Mouse (Mus musculus) limb, embryonic 11.5 days (tissue): ENCODE results near the gene Gm20661. TPM values are rescaled to one million over a fixed set of nuclear protein-coding genes. Genes with fewer than 3 reads are reported as not detected.

Experiments
- ATAC-seq: fragments of 200-750 bp; cut with Nextera tagmentation; 2 replicates; pipeline ENCODE4 v1.8.0; 2017; ENCODE audit warnings: low read depth; ENCODE audit not compliant: insufficient number of reproducible peaks, low FRiP score, low TSS enrichment
- DNase-seq: peaks from one replicate; pipeline ENCODE4 v3.0.0-alpha.2; 2015; ENCODE audit warnings: low spot score
- H3K27ac ChIP-seq: fragments of 300-500 bp; sonication (generic); replicated peaks from 2 replicates; pipeline ENCODE4 v1.5.1; 2014; ENCODE audit warnings: low read depth, mild to moderate bottlenecking, low read length
- H3K27me3 ChIP-seq: fragments of 300-500 bp; sonication (generic); 2 replicates; pipeline ENCODE4 v1.6.1; 2014; ENCODE audit warnings: mild to moderate bottlenecking, low read length, mixed read lengths; ENCODE audit not compliant: control insufficient read depth, insufficient read depth
- H3K36me3 ChIP-seq: fragments of 300-500 bp; sonication (generic); 2 replicates; pipeline ENCODE4 v1.6.1; 2014; ENCODE audit warnings: mild to moderate bottlenecking, low read length, moderate library complexity, mixed read lengths; ENCODE audit not compliant: control insufficient read depth, insufficient read depth
- H3K4me1 ChIP-seq: fragments of 300-500 bp; sonication (generic); 2 replicates; pipeline ENCODE4 v1.6.1; 2014; ENCODE audit warnings: low read length, mixed read lengths; ENCODE audit not compliant: control insufficient read depth, insufficient read depth
- H3K4me2 ChIP-seq: fragments of 300-500 bp; sonication (generic); 2 replicates; pipeline ENCODE4 v1.6.1; 2014; ENCODE audit warnings: low read depth, mild to moderate bottlenecking, moderate library complexity; ENCODE audit not compliant: severe bottlenecking
- H3K4me3 ChIP-seq: fragments of 300-500 bp; sonication (generic); 2 replicates; pipeline ENCODE4 v1.5.1; 2014; ENCODE audit warnings: low read depth, low read length
- H3K9ac ChIP-seq: fragments of 300-500 bp; sonication (generic); 2 replicates; pipeline ENCODE4 v1.6.1; 2014; ENCODE audit warnings: mild to moderate bottlenecking, low read length
- H3K9me3 ChIP-seq: fragments of 300-500 bp; sonication (generic); 2 replicates; pipeline ENCODE4 v1.6.1; 2016; ENCODE audit warnings: low read length; ENCODE audit not compliant: control insufficient read depth
- WGBS: fragments of 180-500 bp; shearing (Covaris S2); extraction: QIAGEN DNeasy Blood & Tissue Kit; methylation state at CpG from one replicate; pipeline ENCODE4 v1.1.7; 2014; 5-methylcytosine and 5-hydroxymethylcytosine counted together
- polyA plus RNA-seq: library from polyadenylated mRNA; unstranded; fragments of >200 nt; fragmentation: Nextera tagmentation; extraction: Ambion mirVana; gene quantifications from 2 replicates; pipeline ENCODE4 v1.2.1, GENCODE M21; 2014

Gm20661 gene
- polyA plus RNA-seq, 1 experiment from 2014 or later, result 7.9 TPM

DNA sequence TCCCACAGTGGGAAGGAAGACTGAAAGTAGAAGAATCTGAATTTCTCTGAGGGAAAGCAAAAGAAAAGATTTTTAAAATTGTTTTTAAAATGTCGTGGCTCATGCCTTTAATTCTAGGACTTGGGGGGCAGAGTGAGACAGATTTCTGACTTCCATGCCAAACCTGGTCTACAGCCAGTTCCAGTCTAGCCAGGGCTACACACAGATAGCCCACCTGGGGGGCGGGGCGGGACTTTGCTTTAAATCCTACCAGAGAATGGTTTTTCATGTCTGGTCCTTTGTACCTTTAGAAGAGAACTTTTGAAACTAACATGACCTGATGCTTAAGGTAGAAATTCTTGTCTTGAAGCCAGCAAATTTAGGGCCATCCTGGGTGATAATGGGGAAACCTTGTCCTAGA, 40.4 kb downstream of the Gm20661 start:
- Histone ChIP-seq H3K36me3 (peaks cover 20% of the 10 kb centered on the region), H3K9me3 (no peaks in the 10 kb centered on the region), H3K4me3 (no peak overlapping the region), H3K4me2 (no peak overlapping the region), H3K9ac (no peak overlapping the region), H3K27ac (no peak overlapping the region), H3K27me3 (no peaks in the 10 kb centered on the region), H3K4me1 (no peaks in the 10 kb centered on the region)
- DNase-seq (no peak), ATAC-seq (no peak)
- WGBS, result 93% methylated on average over 3 of the region's 3 CpGs

- ATAC-seq, result no peak
- no peak for DNase-seq
- H3K4me2 ChIP-seq, result no peak overlapping the region
- no peaks in the 10 kb centered on the region for H3K4me1 ChIP-seq
- no peak overlapping the region for H3K4me3 ChIP-seq
- H3K27ac ChIP-seq, result no peak overlapping the region
- H3K9ac ChIP-seq, result no peak overlapping the region
- no peaks in the 10 kb centered on the region for H3K9me3 ChIP-seq
- no peaks in the 10 kb centered on the region for H3K27me3 ChIP-seq
- 95% methylated on average over 3 of the region's 3 CpGs for WGBS
- H3K36me3 ChIP-seq, result peaks cover 20% of the 10 kb centered on the region
Measured at GRCm38 (mm10) chr9:108026584-108026983, 43.7 kb downstream of the Gm20661 start.

GRCm38 (mm10) chr9:108027867-108028266, 45.0 kb downstream of the Gm20661 start:
- Histone ChIP-seq H3K4me1 (no peaks in the 10 kb centered on the region), H3K27me3 (no peaks in the 10 kb centered on the region), H3K4me2 (no peak overlapping the region), H3K9ac (no peak overlapping the region), H3K27ac (no peak overlapping the region), H3K4me3 (no peak overlapping the region), H3K36me3 (peaks cover 26% of the 10 kb centered on the region), H3K9me3 (no peaks in the 10 kb centered on the region)
- WGBS, result 95% methylated on average over 3 of the region's 3 CpGs
- no peak for ATAC-seq
- no peak for DNase-seq

DNA sequence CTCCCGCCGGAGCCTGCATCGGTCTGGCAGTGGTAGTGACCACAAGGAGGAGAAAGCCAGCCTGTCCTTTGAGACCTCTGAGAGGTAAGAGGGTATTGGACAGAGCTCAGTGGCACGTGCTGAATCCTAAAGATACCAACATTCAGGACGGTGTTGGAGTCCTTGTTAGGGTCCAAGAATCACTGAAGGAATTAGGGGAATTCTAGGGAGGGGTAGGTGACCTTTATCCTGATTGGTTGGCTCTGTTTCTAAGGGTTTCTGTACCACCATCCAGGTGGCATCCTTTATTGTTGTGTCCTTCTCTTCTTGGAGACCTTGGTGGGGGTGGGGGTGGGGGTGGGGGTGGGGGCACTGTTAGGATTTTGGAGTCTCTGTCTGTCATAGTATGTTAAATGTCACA, 49.3 kb downstream of the Gm20661 start:
- no peak overlapping the region for H3K4me2 ChIP-seq
- H3K36me3 ChIP-seq, result peaks cover 21% of the 10 kb centered on the region
- no peaks in the 10 kb centered on the region for H3K4me1 ChIP-seq
- DNase-seq (no peak), ATAC-seq (no peak)
- H3K4me3 ChIP-seq, result no peak overlapping the region
- no peaks in the 10 kb centered on the region for H3K27me3 ChIP-seq
- H3K9me3 ChIP-seq, result no peaks in the 10 kb centered on the region
- no peak overlapping the region for H3K9ac ChIP-seq
- no peak overlapping the region for H3K27ac ChIP-seq
- WGBS, result 95% methylated on average over 5 of the region's 5 CpGs

DNA sequence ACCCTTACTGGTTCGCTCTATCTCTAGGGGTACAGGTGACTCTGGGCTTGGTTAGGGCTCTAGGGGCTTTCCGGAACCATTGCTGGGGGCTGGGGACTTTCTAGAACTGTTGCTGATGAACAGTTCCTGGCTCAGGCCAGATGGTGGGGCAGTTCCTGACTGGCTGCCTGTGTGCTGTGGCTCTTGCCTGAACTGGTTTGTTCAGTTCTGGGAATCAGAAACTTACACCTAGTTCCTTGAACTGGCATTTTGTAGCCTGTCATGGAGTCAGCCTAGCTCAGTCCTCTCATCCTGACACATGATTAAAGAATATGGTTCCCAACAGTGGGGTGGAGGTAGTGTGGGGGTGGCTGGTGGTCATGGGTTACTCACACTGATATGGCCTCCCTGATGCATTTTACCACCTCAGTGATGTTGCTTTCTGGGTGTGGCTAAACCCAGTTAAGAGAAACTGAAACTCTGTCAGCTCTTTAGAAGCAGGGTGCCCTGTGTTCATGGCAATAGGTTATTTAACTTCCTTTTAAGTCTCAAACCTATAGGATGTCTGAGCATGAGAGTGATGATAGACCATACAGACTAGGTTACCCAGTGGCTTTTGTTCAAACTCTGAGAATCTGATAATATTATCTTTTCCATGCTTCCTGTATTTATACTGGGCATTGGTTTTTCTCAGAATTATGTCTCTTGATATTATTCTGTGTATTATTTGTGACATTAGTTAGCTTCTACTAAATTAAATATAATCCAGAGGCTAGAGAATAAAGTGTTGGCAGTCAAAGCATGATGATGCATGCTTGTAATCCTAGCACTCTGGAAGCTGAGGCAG, 52.7 kb downstream of the Gm20661 start:
- Histone ChIP-seq H3K27ac (no peak overlapping the region), H3K4me3 (no peak overlapping the region), H3K9me3 (no peaks in the 10 kb centered on the region), H3K4me1 (no peaks in the 10 kb centered on the region), H3K36me3 (peaks cover 12% of the 10 kb centered on the region), H3K9ac (no peak overlapping the region), H3K4me2 (no peak overlapping the region), H3K27me3 (no peaks in the 10 kb centered on the region)
- WGBS, result 94% methylated on average over 2 of the region's 2 CpGs
- DNase-seq (no peak), ATAC-seq (no peak)

Other genes with a start within 250 kb of the Gm20661 start
- 179 and 195 TPM in 2 replicates for gene Rbm5, start 212.1 kb upstream of the Gm20661 start, polyA plus RNA-seq
- 91.1 and 103 TPM in 2 replicates for gene Rbm6, start 109.8 kb upstream of the Gm20661 start, polyA plus RNA-seq
- 12.4 and 12.6 TPM in 2 replicates for gene Mon1a, start 94.9 kb upstream of the Gm20661 start, polyA plus RNA-seq
- 0.35 and 0.36 TPM in 2 replicates for gene Mst1r, start 76.2 kb upstream of the Gm20661 start, polyA plus RNA-seq
- gene Actl11, start 54.6 kb upstream of the Gm20661 start, polyA plus RNA-seq, result not detected in 2 replicates
- gene Camkv, start 47.4 kb upstream of the Gm20661 start, polyA plus RNA-seq, result 4.4 and 4.6 TPM in 2 replicates
- gene Traip, start 32.9 kb upstream of the Gm20661 start, polyA plus RNA-seq, result 40.4 and 41.4 TPM in 2 replicates
- gene Uba7, start 7.6 kb upstream of the Gm20661 start, polyA plus RNA-seq, result 20.1 and 23.4 TPM in 2 replicates
- gene Inka1, start 2.8 kb downstream of the Gm20661 start, polyA plus RNA-seq, result 165 and 174 TPM in 2 replicates
- gene Cdhr4, start 9.4 kb downstream of the Gm20661 start, polyA plus RNA-seq, result 16.8 and 19.7 TPM in 2 replicates
- 0.87 and 0.96 TPM in 2 replicates for gene Gm20662, start 13.3 kb downstream of the Gm20661 start, polyA plus RNA-seq
- 30.5 and 33.0 TPM in 2 replicates for gene Ip6k1, start 19.4 kb downstream of the Gm20661 start, polyA plus RNA-seq
- gene Gmppb, start 66.2 kb downstream of the Gm20661 start, polyA plus RNA-seq, result 20.6 and 22.0 TPM in 2 replicates
- gene Amigo3, start 70.1 kb downstream of the Gm20661 start, polyA plus RNA-seq, result 1.7 and 1.9 TPM in 2 replicates
- gene Mst1, start 97.4 kb downstream of the Gm20661 start, polyA plus RNA-seq, result 0.37 and 1.3 TPM in 2 replicates
- 26.4 and 29.9 TPM in 2 replicates for gene Rnf123, start 100.3 kb downstream of the Gm20661 start, polyA plus RNA-seq
- gene Apeh, start 111.5 kb downstream of the Gm20661 start, polyA plus RNA-seq, result 56.3 and 63.4 TPM in 2 replicates
- gene Bsn, start 207.3 kb downstream of the Gm20661 start, polyA plus RNA-seq, result 1.3 and 1.5 TPM in 2 replicates